Mouse (Mus musculus) T-helper 1 cell (primary cell): ENCODE measurements around the gene Ltbp4.

Experiments used
- in situ Hi-C: fragments of 300-600 bp; cut with MboI, MseI; formaldehyde crosslinking; loops from one replicate; pipeline ENCODE4 v1.15.1; 2025; ENCODE audit warnings: high pct_unique_total_duplicates

The Ltbp4 gene

GRCm38 (mm10) chr7:27259271-27259721 lies 78.2 kb downstream of the Ltbp4 start:
- in situ Hi-C loops, result loop anchor here (25.0 kb wide), 1 partner anchor 472 kb away; no protein-coding TSS in a partner anchor

- in situ Hi-C loops, result loop anchor here (25.0 kb wide), 1 partner anchor 471 kb away; no protein-coding TSS in a partner anchor
Measured at GRCm38 (mm10) chr7:27258205-27258899, 79.1 kb downstream of the Ltbp4 start, which contains the start of gene Numbl. Gene Numbl (plus strand): TSS chr7:27258433.

GRCm38 (mm10) chr7:27257852-27258204 lies 79.7 kb downstream of the Ltbp4 start:
- in situ Hi-C loops, result loop anchor here (25.0 kb wide), 1 partner anchor 471 kb away; no protein-coding TSS in a partner anchor

GRCm38 (mm10) chr7:27257046-27257851 lies 80.2 kb downstream of the Ltbp4 start:
- in situ Hi-C loops, result loop anchor here (25.0 kb wide), 1 partner anchor 470 kb away; no protein-coding TSS in a partner anchor

GRCm38 (mm10) chr7:27255721-27256120 lies 81.8 kb downstream of the Ltbp4 start:
- in situ Hi-C loops, result loop anchor here (25.0 kb wide), 1 partner anchor 468 kb away; no protein-coding TSS in a partner anchor
